Mouse (Mus musculus) bone marrow, adult 2 months (tissue): ENCODE measurements around the gene Rad51c.

Source experiments
- CTCF ChIP-seq: fragments of 200-500 bp; IDR thresholded peaks from 2 replicates; pipeline ENCODE4 v1.5.1; 2011; ENCODE audit warnings: low read length, control low read depth; ENCODE audit not compliant: control insufficient read depth, insufficient read depth
- POLR2A ChIP-seq: fragments of 200-500 bp; IDR thresholded peaks from 2 replicates; pipeline ENCODE4 v1.6.1; 2011; ENCODE audit warnings: low read depth, mild to moderate bottlenecking, control low read depth, low read length, borderline replicate concordance; ENCODE audit not compliant: control insufficient read depth

GRCm38 (mm10) chr11:87427273-87428050, 22.7 kb upstream of the Rad51c start:
- TF ChIP-seq POLR2A = no peak
- TF ChIP-seq CTCF = no peak
